Mouse (Mus musculus) thymus, postnatal 10 days (tissue): Measurements from ENCODE around the gene Bcl2l12.
"Not testable (repeated sequence)": the region's sequence is repeated elsewhere in the genome, so short reads cannot be mapped to it uniquely, and the experiment has no call there.

Experiments
- DNase-seq, 2 experiments: peaks; one replicate each; pipeline ENCODE4 v3.0.0; 2021; ENCODE audit warnings: low spot score in 2 of 2

Gene Bcl2l12

GRCm38 (mm10) chr7:44998501-44998955 lies at the start of gene Bcl2l12:
Gene Bcl2l12 (minus strand): TSS chr7:44998712.
- DNase-seq: peak in 1 of 2 experiments; percentile 29

GRCm38 (mm10) chr7:45047491-45047890 lies 49.0 kb upstream of the Bcl2l12 start:
- DNase-seq: no peak

GRCm38 (mm10) chr7:45046853-45047350 lies 48.4 kb upstream of the Bcl2l12 start:
- DNase-seq: no peak

GRCm38 (mm10) chr7:45045741-45046140 lies 47.2 kb upstream of the Bcl2l12 start:
- DNase-seq: no peak

GRCm38 (mm10) chr7:45043307-45043706 lies 44.8 kb upstream of the Bcl2l12 start:
- no peak for DNase-seq

GRCm38 (mm10) chr7:45040851-45041250 lies 42.3 kb upstream of the Bcl2l12 start:
- no peak for DNase-seq

- DNase-seq: no peak
Measured at GRCm38 (mm10) chr7:45038411-45038810, 39.9 kb upstream of the Bcl2l12 start.

- DNase-seq: peak; percentile 63 to 82
Measured at GRCm38 (mm10) chr7:45037720-45038361, 39.3 kb upstream of the Bcl2l12 start.

- no peak for DNase-seq
Measured at GRCm38 (mm10) chr7:45036702-45037101, 38.2 kb upstream of the Bcl2l12 start.

- DNase-seq: no peak
Measured at GRCm38 (mm10) chr7:45035631-45036030, 37.1 kb upstream of the Bcl2l12 start.

GRCm38 (mm10) chr7:45033722-45034359 lies 35.3 kb upstream of the Bcl2l12 start:
- no peak for DNase-seq

GRCm38 (mm10) chr7:45030857-45031256 lies 32.3 kb upstream of the Bcl2l12 start:
- no peak for DNase-seq

GRCm38 (mm10) chr7:45029995-45030394 lies 31.5 kb upstream of the Bcl2l12 start:
- no peak for DNase-seq

GRCm38 (mm10) chr7:45028351-45028750 lies 29.8 kb upstream of the Bcl2l12 start:
- DNase-seq: no peak

GRCm38 (mm10) chr7:45027761-45028160 lies 29.2 kb upstream of the Bcl2l12 start:
- no peak for DNase-seq

- DNase-seq: no peak
Measured at GRCm38 (mm10) chr7:45026256-45026655, 27.7 kb upstream of the Bcl2l12 start.

GRCm38 (mm10) chr7:45025601-45026220 lies 27.2 kb upstream of the Bcl2l12 start:
- no peak for DNase-seq

- no peak for DNase-seq
Measured at GRCm38 (mm10) chr7:45024281-45025248, 26.1 kb upstream of the Bcl2l12 start.

- not testable (repeated sequence) for DNase-seq
Measured at GRCm38 (mm10) chr7:45023711-45024110, 25.2 kb upstream of the Bcl2l12 start.

- DNase-seq: no peak
Measured at GRCm38 (mm10) chr7:45020225-45020624, 21.7 kb upstream of the Bcl2l12 start.

- DNase-seq: no peak
Measured at GRCm38 (mm10) chr7:45019031-45019571, 20.6 kb upstream of the Bcl2l12 start.
